Mouse (Mus musculus) heart, postnatal 14 days (tissue): Measurements from ENCODE around the gene Alyref. TPM values are rescaled to one million over a fixed set of nuclear protein-coding genes. Genes with fewer than 3 reads are reported as not detected.

Experiments
- DNase-seq, 2 experiments: peaks; one replicate each; pipeline ENCODE4 v3.0.0; 2021 to 2022
- intact Hi-C: fragments of 180-260 bp; cut with DNase I; formaldehyde crosslinking; loops from one replicate; pipeline ENCODE4 v1.15.1; 2025
- microRNA-seq, 2 experiments: library from miRNA; unstranded; fragments of <30 nt; microRNA quantifications; one replicate each; pipeline ENCODE4 v1.2.0; 2021 to 2022
- total RNA-seq, 2 experiments: library from RNA; stranded (reverse); gene quantifications; 2 replicates each; pipeline ENCODE4 v1.2.3; 2021

The Alyref gene
- total RNA-seq, 2 experiments from 2014 or later, result 57.8 to 59.9 TPM

GRCm38 (mm10) chr11:120549986-120550809 lies 48.0 kb downstream of the Alyref start:
- intact Hi-C loops, result loop anchor here (2.0 kb wide), 1 partner anchor 29 kb away; no protein-coding TSS in a partner anchor
- DNase-seq, result no peak

- intact Hi-C loops, result loop anchor here (2.0 kb wide), 1 partner anchor 29 kb away; no protein-coding TSS in a partner anchor
- peak; percentile 97 to 98 for DNase-seq
Measured at GRCm38 (mm10) chr11:120549168-120549945, 48.8 kb downstream of the Alyref start, which contains the start of gene Mcrip1. TSS of gene Mcrip1 (minus strand) at chr11:120549727.

- no peak for DNase-seq
- intact Hi-C loops, result loop anchor here (2.0 kb wide), 1 partner anchor 28 kb away; no protein-coding TSS in a partner anchor
Measured at GRCm38 (mm10) chr11:120548786-120549167, 49.4 kb downstream of the Alyref start.

GRCm38 (mm10) chr11:120548214-120548613 lies 50.0 kb downstream of the Alyref start:
- DNase-seq, result no peak
- intact Hi-C loops, result loop anchor here (2.0 kb wide), 1 partner anchor 27 kb away; no protein-coding TSS in a partner anchor

GRCm38 (mm10) chr11:120547469-120547868 lies 50.7 kb downstream of the Alyref start:
- intact Hi-C loops, result no loop called here
- DNase-seq, result peak in 1 of 2 experiments; percentile 27

GRCm38 (mm10) chr11:120545964-120546363 lies 52.2 kb downstream of the Alyref start:
- intact Hi-C loops, result no loop called here
- DNase-seq, result no peak

- DNase-seq, result no peak
- intact Hi-C loops, result no loop called here
Measured at GRCm38 (mm10) chr11:120542376-120542775, 55.8 kb downstream of the Alyref start.

Small RNAs within 50 kb of the gene (microRNA-seq; reads per million reads assigned to microRNA genes)
- 0 to 3.6 reads per million in 2 experiments for gene Mir6936

Other genes starting within 250 kb of the Alyref start
- 100 to 1,000 TPM; 451 to 520 TPM for gene Actg1, start 249.8 kb downstream of the Alyref start, total RNA-seq
- not detected for gene Fscn2, start 236.8 kb downstream of the Alyref start, total RNA-seq
- 10 to 100 TPM; 19.0 to 19.6 TPM for gene Faap100, start 219.6 kb downstream of the Alyref start, total RNA-seq
- 10 to 100 TPM; 54.4 to 62.7 TPM for gene Nploc4, start 160.7 kb downstream of the Alyref start, total RNA-seq
- 1 to 10 TPM in 1 of 2 experiments, under 1 TPM in 1; 0.98 to 2.5 TPM for gene Tspan10, start 155.7 kb downstream of the Alyref start, total RNA-seq
- under 1 TPM; 0.53 to 0.56 TPM for gene Pde6g, start 144.9 kb downstream of the Alyref start, total RNA-seq
- 10 to 100 TPM; 41.6 to 45.6 TPM for gene Oxld1, start 140.3 kb downstream of the Alyref start, total RNA-seq
- gene Ccdc137, start 140.2 kb downstream of the Alyref start, total RNA-seq, result 1 to 10 TPM; 5.9 to 9.4 TPM
- 10 to 100 TPM; 10.3 to 12.0 TPM for gene Arl16, start 130.8 kb downstream of the Alyref start, total RNA-seq
- gene Mrpl12, start 113.8 kb downstream of the Alyref start, total RNA-seq, result 100 to 1,000 TPM; 222 to 244 TPM
- gene Slc25a10, start 106.5 kb downstream of the Alyref start, total RNA-seq, result 10 to 100 TPM; 14.1 to 15.9 TPM
- gene Gcgr, start 67.7 kb downstream of the Alyref start, total RNA-seq, result 1 to 10 TPM; 1.7 to 2.4 TPM
- gene Mcrip1, start 48.6 kb downstream of the Alyref start, total RNA-seq, result 10 to 100 TPM; 53.5 to 58.1 TPM
- under 1 TPM in 1 of 2 experiments, not detected in 1; 0.39 TPM for gene Ppp1r27, start 47.2 kb downstream of the Alyref start, total RNA-seq
- gene P4hb, start 25.1 kb downstream of the Alyref start, total RNA-seq, result 100 to 1,000 TPM; 238 to 247 TPM
- gene Arhgdia, start 16.7 kb downstream of the Alyref start, total RNA-seq, result 100 to 1,000 TPM; 164 to 180 TPM
- gene Anapc11, start 56 bp upstream of the Alyref start, total RNA-seq, result 10 to 100 TPM; 86.2 to 87.5 TPM
- not detected for gene Npb, start 10.1 kb upstream of the Alyref start, total RNA-seq
- gene Pcyt2, start 19.6 kb upstream of the Alyref start, total RNA-seq, result 10 to 100 TPM; 47.7 to 49.4 TPM
- gene Sirt7, start 26.9 kb upstream of the Alyref start, total RNA-seq, result 10 to 100 TPM; 10.8 to 12.3 TPM
- 10 to 100 TPM; 33.7 to 41.0 TPM for gene Mafg, start 35.2 kb upstream of the Alyref start, total RNA-seq
- gene Pycr1, start 45.4 kb upstream of the Alyref start, total RNA-seq, result 1 to 10 TPM; 1.9 to 2.1 TPM
- gene Myadml2, start 49.8 kb upstream of the Alyref start, total RNA-seq, result 10 to 100 TPM; 51.4 to 58.5 TPM
- under 1 TPM in 1 of 2 experiments, not detected in 1; 0.27 TPM for gene Notum, start 62.8 kb upstream of the Alyref start, total RNA-seq
- 10 to 100 TPM; 35.0 to 37.9 TPM for gene Aspscr1, start 74.6 kb upstream of the Alyref start, total RNA-seq
- 10 to 100 TPM; 35.4 to 36.4 TPM for gene Cenpx, start 115.4 kb upstream of the Alyref start, total RNA-seq
- gene Lrrc45, start 115.6 kb upstream of the Alyref start, total RNA-seq, result 10 to 100 TPM in 1 of 2 experiments, 1 to 10 TPM in 1; 9.2 to 10.9 TPM
- 1 to 10 TPM; 1.3 to 1.6 TPM for gene Rac3, start 123.1 kb upstream of the Alyref start, total RNA-seq
- 1 to 10 TPM; 3.1 to 5.8 TPM for gene Dcxr, start 128.9 kb upstream of the Alyref start, total RNA-seq
- gene Cbr2, start 133.7 kb upstream of the Alyref start, total RNA-seq, result 10 to 100 TPM; 18.6 to 53.1 TPM
- 10 to 100 TPM; 23.8 to 68.1 TPM for gene Hmga1b, start 164.4 kb upstream of the Alyref start, total RNA-seq
- 10 to 100 TPM; 11.8 to 12.0 TPM for gene Rfng, start 185.8 kb upstream of the Alyref start, total RNA-seq
- gene Gps1, start 185.9 kb upstream of the Alyref start, total RNA-seq, result 10 to 100 TPM; 56.9 to 57.5 TPM
- gene Dus1l, start 198.0 kb upstream of the Alyref start, total RNA-seq, result 10 to 100 TPM; 31.2 to 34.1 TPM
- gene Fasn, start 226.2 kb upstream of the Alyref start, total RNA-seq, result 10 to 100 TPM; 23.0 to 23.2 TPM